Mouse (Mus musculus) hindbrain, embryonic 13.5 days (tissue): ENCODE data around the gene Olfr731. TPM values are rescaled to one million over a fixed set of nuclear protein-coding genes. Genes with fewer than 3 reads are reported as not detected.

ENCODE experiments used
- ATAC-seq: fragments of 200-750 bp; cut with Nextera tagmentation; 2 replicates; pipeline ENCODE4 v1.8.0; 2017; ENCODE audit warnings: moderate TSS enrichment; ENCODE audit not compliant: low FRiP score
- H3K27ac ChIP-seq: fragments of 300-500 bp; sonication (generic); 2 replicates; pipeline ENCODE4 v1.5.1; 2015; ENCODE audit warnings: inconsistent platforms, mild to moderate bottlenecking, moderate library complexity
- H3K27me3 ChIP-seq: fragments of 300-500 bp; sonication (generic); 2 replicates; pipeline ENCODE4 v1.6.1; 2015; ENCODE audit warnings: mild to moderate bottlenecking, inconsistent platforms
- H3K36me3 ChIP-seq: fragments of 300-500 bp; sonication (generic); 2 replicates; pipeline ENCODE4 v1.6.1; 2015; ENCODE audit warnings: mild to moderate bottlenecking, inconsistent platforms
- H3K4me1 ChIP-seq: fragments of 300-500 bp; sonication (generic); replicated peaks from 2 replicates; pipeline ENCODE4 v1.6.1; 2015; ENCODE audit warnings: inconsistent platforms
- H3K4me2 ChIP-seq: fragments of 300-500 bp; sonication (generic); 2 replicates; pipeline ENCODE4 v1.6.1; 2015; ENCODE audit warnings: inconsistent platforms, mild to moderate bottlenecking, moderate library complexity
- H3K4me3 ChIP-seq: fragments of 300-500 bp; sonication (generic); 2 replicates; pipeline ENCODE4 v1.5.1; 2015; ENCODE audit warnings: mild to moderate bottlenecking, inconsistent platforms
- H3K9ac ChIP-seq: fragments of 300-500 bp; sonication (generic); 2 replicates; pipeline ENCODE4 v1.6.1; 2015; ENCODE audit warnings: mild to moderate bottlenecking, inconsistent platforms
- H3K9me3 ChIP-seq: fragments of 300-500 bp; sonication (generic); 2 replicates; pipeline ENCODE4 v1.6.1; 2016; ENCODE audit warnings: inconsistent platforms
- WGBS: fragments of 180-500 bp; shearing (Covaris S2); methylation state at CpG from one replicate; pipeline ENCODE4 v1.1.7; 2015; 5-methylcytosine and 5-hydroxymethylcytosine counted together
- polyA plus RNA-seq: library from polyadenylated mRNA; unstranded; fragments of >200 nt; fragmentation: Nextera tagmentation; extraction: Ambion mirVana; gene quantifications from 2 replicates; pipeline ENCODE4 v1.2.1, GENCODE M21; 2015

Olfr731 gene
- not detected in 2 replicates for polyA plus RNA-seq

- no peaks in the 10 kb centered on the region for H3K36me3 ChIP-seq
- no peak within 1 kb of the TSS for H3K4me3 ChIP-seq
- no peaks in the 10 kb centered on the region for H3K4me1 ChIP-seq
- no peaks in the 10 kb centered on the region for H3K27me3 ChIP-seq
- no peak for ATAC-seq
- WGBS: 90% methylated on average over 4 of the region's 4 CpGs
- no peak within 1 kb of the TSS for H3K9ac ChIP-seq
- no peak within 1 kb of the TSS for H3K4me2 ChIP-seq
- H3K9me3 ChIP-seq: no peaks in the 10 kb centered on the region
- no peak within 1 kb of the TSS for H3K27ac ChIP-seq
These were observed at the start of gene Olfr731 for GRCm38 (mm10) chr14:50241766-50242165. Gene Olfr731, minus strand, starts transcription at chr14:50241866.

- Histone ChIP-seq H3K9ac (no peak within 1 kb of the TSS), H3K4me3 (no peak within 1 kb of the TSS), H3K4me1 (no peaks in the 10 kb centered on the region), H3K9me3 (no peaks in the 10 kb centered on the region), H3K27me3 (no peaks in the 10 kb centered on the region), H3K4me2 (no peak within 1 kb of the TSS), H3K36me3 (no peaks in the 10 kb centered on the region), H3K27ac (no peak within 1 kb of the TSS)
- ATAC-seq: no peak
- 95% methylated on average over 1 of the region's 1 CpGs for WGBS
These were observed 42.4 kb upstream of the Olfr731 start, which contains the start of gene Olfr732 for GRCm38 (mm10) chr14:50284106-50284505. Gene Olfr732, minus strand, starts transcription at chr14:50284206.

GRCm38 (mm10) chr14:50188098-50188497, 53.6 kb downstream of the Olfr731 start, which contains the start of gene Olfr730:
Gene Olfr730, minus strand, starts transcription at chr14:50188198.
- ATAC-seq: no peak
- Histone ChIP-seq H3K4me3 (no peak within 1 kb of the TSS), H3K9me3 (no peaks in the 10 kb centered on the region), H3K27me3 (no peaks in the 10 kb centered on the region), H3K27ac (no peak within 1 kb of the TSS), H3K4me2 (no peak within 1 kb of the TSS), H3K9ac (no peak within 1 kb of the TSS), H3K36me3 (no peaks in the 10 kb centered on the region), H3K4me1 (no peaks in the 10 kb centered on the region)
- 59% methylated on average over 1 of the region's 1 CpGs for WGBS

Other genes with a start within 250 kb of the Olfr731 start
- gene Olfr725, start 201.5 kb downstream of the Olfr731 start, polyA plus RNA-seq: not detected in 2 replicates
- gene Olfr726, start 150.9 kb downstream of the Olfr731 start, polyA plus RNA-seq: not detected in 2 replicates
- gene Olfr727, start 118.7 kb downstream of the Olfr731 start, polyA plus RNA-seq: not detected in 2 replicates
- not detected in 2 replicates for gene Olfr728, start 99.2 kb downstream of the Olfr731 start, polyA plus RNA-seq
- gene Olfr729, start 89.0 kb downstream of the Olfr731 start, polyA plus RNA-seq: not detected in 2 replicates
- gene Olfr730, start 53.7 kb downstream of the Olfr731 start, polyA plus RNA-seq: not detected in 2 replicates
- not detected in 2 replicates for gene Olfr732, start 42.3 kb upstream of the Olfr731 start, polyA plus RNA-seq
- not detected in 2 replicates for gene Olfr733, start 59.7 kb upstream of the Olfr731 start, polyA plus RNA-seq
- not detected in 2 replicates for gene Olfr734, start 84.9 kb upstream of the Olfr731 start, polyA plus RNA-seq
- gene Olfr735, start 107.0 kb upstream of the Olfr731 start, polyA plus RNA-seq: not detected in 2 replicates
- gene Tlr11, start 116.0 kb upstream of the Olfr731 start, polyA plus RNA-seq: not detected in 2 replicates
- gene Olfr736, start 139.3 kb upstream of the Olfr731 start, polyA plus RNA-seq: not detected in 2 replicates
- gene Olfr738, start 165.7 kb upstream of the Olfr731 start, polyA plus RNA-seq: not detected in 2 replicates
- not detected in 2 replicates for gene Olfr739, start 176.8 kb upstream of the Olfr731 start, polyA plus RNA-seq
- not detected in 2 replicates for gene Olfr740, start 203.7 kb upstream of the Olfr731 start, polyA plus RNA-seq
- gene Olfr741, start 230.9 kb upstream of the Olfr731 start, polyA plus RNA-seq: not detected in 2 replicates